Mouse (Mus musculus): ENCODE measurements around the gene Sytl1.

DNA sequence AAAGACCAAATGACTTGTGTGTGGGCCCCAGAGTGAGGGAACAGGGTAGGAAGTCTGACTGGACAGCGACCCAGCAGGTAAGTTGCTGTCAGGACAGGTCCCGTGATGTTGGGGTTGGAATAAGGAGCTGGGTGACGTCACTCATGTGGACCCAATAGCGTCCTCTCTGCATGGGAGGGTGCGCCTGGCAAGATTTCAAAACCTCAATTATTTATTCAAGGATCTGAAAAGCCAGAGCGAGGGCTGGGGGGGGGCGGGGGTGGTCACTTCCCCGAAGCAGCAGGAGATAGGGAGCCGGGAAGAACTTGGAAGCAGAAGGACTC is 49.7 kb downstream of the Sytl1 start:
- TF ChIP-seq CTCF (IDR thresholded peaks at IDR 0.05; ENCODE audit: extremely low read depth, insufficient read depth, low read length) (no peak), POLR2A (IDR thresholded peaks at IDR 0.05; ENCODE audit: extremely low read depth, insufficient read depth, low read length) (no peak)

Data from cortical plate, adult 2 months (tissue).